Mouse (Mus musculus) G1E (cell line): ENCODE results near the gene Sim2.

Source experiments
- CTCF ChIP-seq: IDR thresholded peaks from 2 replicates; pipeline ENCODE4 v1.5.1; 2012; ENCODE audit warnings: low read depth, low read length, inconsistent platforms, mixed read lengths
- GATA1 ChIP-seq: IDR thresholded peaks from 2 replicates; pipeline ENCODE4 v1.6.1; 2012; ENCODE audit warnings: borderline replicate concordance, low read length, inconsistent platforms, mixed read lengths
- TAL1 ChIP-seq: conservative IDR thresholded peaks from 2 replicates; pipeline ENCODE4 v1.6.1; 2012; ENCODE audit warnings: low read depth, low read length, inconsistent platforms, mixed read lengths

DNA sequence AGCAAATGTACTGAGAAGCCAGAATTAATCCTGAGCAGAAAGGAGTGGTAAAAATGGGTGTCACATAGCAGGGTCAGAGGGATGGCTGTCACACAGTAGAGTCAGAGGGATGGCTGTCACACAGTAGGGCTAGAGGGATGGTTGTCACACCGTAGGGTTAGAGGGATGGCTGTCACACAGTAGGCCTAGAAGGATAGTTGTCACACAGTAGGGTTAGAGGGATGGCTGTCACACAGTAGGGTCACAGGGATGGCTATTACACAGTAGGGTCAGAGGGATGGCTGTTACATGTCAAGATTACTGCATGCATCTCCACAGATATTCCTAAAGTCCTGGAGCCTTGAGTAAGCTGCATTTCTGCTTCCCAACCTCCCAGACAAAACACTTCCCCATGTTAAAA is 33.7 kb downstream of the Sim2 start:
- TF ChIP-seq TAL1 (no peak), CTCF (no peak), GATA1 (no peak)
